Mouse (Mus musculus) ES-Bruce4 (cell line): Measurements from ENCODE around the gene Plp1. TPM values are rescaled to one million over a fixed set of nuclear protein-coding genes. Genes with fewer than 3 reads are reported as not detected.

ENCODE experiments used
- H3K27ac ChIP-seq: 2 replicates; pipeline ENCODE4 v1.5.1; 2012; ENCODE audit warnings: low read length, inconsistent platforms; ENCODE audit not compliant: insufficient read depth
- H3K27me3 ChIP-seq: 2 replicates; pipeline ENCODE4 v1.6.1; 2012; ENCODE audit warnings: mild to moderate bottlenecking, low read length, inconsistent platforms; ENCODE audit not compliant: control insufficient read depth, poor library complexity, insufficient read depth, severe bottlenecking
- H3K36me3 ChIP-seq: 2 replicates; pipeline ENCODE4 v1.6.1; 2012; ENCODE audit warnings: inconsistent platforms, mild to moderate bottlenecking, low read length, moderate library complexity; ENCODE audit not compliant: control insufficient read depth, poor library complexity, insufficient read depth, severe bottlenecking
- H3K4me1 ChIP-seq: one replicate; pipeline ENCODE4 v1.8.1; 2011; ENCODE audit warnings: low read length; ENCODE audit not compliant: control insufficient read depth, insufficient read depth
- H3K4me3 ChIP-seq: 2 replicates; pipeline ENCODE4 v1.5.1; 2011; ENCODE audit warnings: low read depth, mild to moderate bottlenecking, low read length
- H3K9ac ChIP-seq: 2 replicates; pipeline ENCODE4 v1.6.1; 2012; ENCODE audit warnings: low read depth, mild to moderate bottlenecking, inconsistent platforms; ENCODE audit not compliant: poor library complexity, severe bottlenecking
- H3K9me3 ChIP-seq: replicated peaks from 2 replicates; pipeline ENCODE4 v1.6.1; 2012; ENCODE audit warnings: mild to moderate bottlenecking, low read length, inconsistent platforms; ENCODE audit not compliant: control insufficient read depth, poor library complexity, insufficient read depth, severe bottlenecking
- CTCF ChIP-seq: IDR thresholded peaks from one replicate; pipeline ENCODE4 v1.8.1; 2011; ENCODE audit warnings: low read depth, low read length
- EP300 ChIP-seq: IDR thresholded peaks from 2 replicates; pipeline ENCODE4 v1.6.1; 2011; ENCODE audit warnings: low read depth, low read length; ENCODE audit not compliant: insufficient read depth
- POLR2A ChIP-seq: IDR thresholded peaks from one replicate; pipeline ENCODE4 v1.8.1; 2011; ENCODE audit warnings: low read length; ENCODE audit not compliant: insufficient read depth
- polyA plus RNA-seq: library from polyadenylated mRNA; stranded (reverse); fragments of >200 nt; gene quantifications from 2 replicates; pipeline ENCODE4 v1.2.4, GENCODE M21; 2011; ENCODE audit warnings: low read depth; ENCODE audit not compliant: missing spikeins, insufficient read depth, insufficient read length

The Plp1 gene
- polyA plus RNA-seq, 1 experiment: 4.0 TPM

DNA sequence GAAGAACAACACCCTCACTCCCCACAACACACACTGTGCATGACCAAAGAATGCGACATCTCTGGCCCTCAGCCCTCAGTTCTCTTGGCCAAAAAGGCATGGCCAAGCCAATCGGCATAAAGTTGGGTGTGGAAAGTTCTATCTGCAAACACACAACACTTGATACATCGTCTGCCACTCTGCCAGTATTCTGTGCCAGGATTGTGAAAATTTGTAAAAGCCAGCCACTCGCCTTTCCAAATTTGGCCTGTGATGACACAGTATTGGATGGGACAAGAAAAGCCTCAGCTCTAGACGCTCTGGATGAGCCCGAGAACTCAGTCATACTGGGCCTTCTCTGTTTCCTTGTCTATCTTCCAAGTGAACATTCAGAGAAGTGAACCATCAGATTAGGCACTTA is 2.7 kb upstream of the Plp1 start:
- H3K9me3 ChIP-seq: no peaks in the 10 kb centered on the region
- H3K4me1 ChIP-seq: no peaks in the 10 kb centered on the region
- H3K27ac ChIP-seq: no peak overlapping the region
- no peaks in the 10 kb centered on the region for H3K36me3 ChIP-seq
- no peaks in the 10 kb centered on the region for H3K27me3 ChIP-seq
- TF ChIP-seq POLR2A (no peak), EP300 (no peak), CTCF (no peak)
- H3K9ac ChIP-seq: no peak overlapping the region
- H3K4me3 ChIP-seq: no peak overlapping the region

DNA sequence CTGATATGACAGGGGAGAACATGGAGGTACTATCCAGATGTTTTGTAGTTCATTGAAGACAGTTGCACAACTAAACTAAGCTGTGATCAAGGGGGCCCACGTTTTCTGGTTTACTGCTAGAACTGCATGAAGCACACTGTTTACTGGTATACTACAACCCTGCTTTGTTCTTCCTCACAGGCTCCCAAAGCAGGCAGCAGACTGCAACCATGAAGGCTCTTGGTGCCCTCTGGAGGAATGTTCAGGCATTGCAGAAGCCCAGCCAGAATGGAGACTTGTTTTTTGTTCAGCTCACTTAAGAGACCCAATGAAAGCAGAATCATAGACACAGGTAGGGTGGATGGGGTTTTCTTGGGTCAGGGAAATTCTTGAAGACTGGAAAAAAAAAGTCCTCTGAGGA is 2.2 kb upstream of the Plp1 start:
- Histone ChIP-seq H3K4me1 (no peaks in the 10 kb centered on the region), H3K27me3 (no peaks in the 10 kb centered on the region), H3K36me3 (no peaks in the 10 kb centered on the region), H3K4me3 (no peak overlapping the region), H3K27ac (no peak overlapping the region), H3K9me3 (no peaks in the 10 kb centered on the region), H3K9ac (no peak overlapping the region)
- TF ChIP-seq POLR2A: no peak
- peak; percentile 59 for TF ChIP-seq CTCF

DNA sequence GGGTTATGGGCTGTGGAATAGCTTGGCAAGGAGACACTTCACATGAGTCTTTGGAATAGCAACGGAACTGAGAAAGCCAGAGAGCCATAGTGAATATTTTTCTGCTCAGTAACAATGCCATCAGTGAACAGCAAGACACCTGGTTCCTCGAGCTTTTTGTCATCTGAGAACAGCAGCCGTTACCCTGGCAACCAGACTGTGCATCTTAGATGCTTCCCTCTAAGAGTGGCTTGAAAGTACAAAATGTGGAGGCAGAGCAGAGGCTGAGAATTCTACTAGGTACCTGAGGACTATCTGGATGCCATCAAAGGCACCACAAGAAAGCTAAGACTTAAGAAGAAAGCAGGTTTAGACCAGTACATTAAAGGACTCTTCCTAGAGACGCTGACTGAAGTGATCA is 2.5 kb downstream of the Plp1 start:
- Histone ChIP-seq H3K27ac (no peak overlapping the region), H3K27me3 (no peaks in the 10 kb centered on the region), H3K4me3 (no peak overlapping the region), H3K9me3 (no peaks in the 10 kb centered on the region), H3K9ac (no peak overlapping the region), H3K4me1 (peaks cover 3% of the 10 kb centered on the region), H3K36me3 (no peaks in the 10 kb centered on the region)
- TF ChIP-seq CTCF (no peak), POLR2A (no peak), EP300 (no peak)

DNA sequence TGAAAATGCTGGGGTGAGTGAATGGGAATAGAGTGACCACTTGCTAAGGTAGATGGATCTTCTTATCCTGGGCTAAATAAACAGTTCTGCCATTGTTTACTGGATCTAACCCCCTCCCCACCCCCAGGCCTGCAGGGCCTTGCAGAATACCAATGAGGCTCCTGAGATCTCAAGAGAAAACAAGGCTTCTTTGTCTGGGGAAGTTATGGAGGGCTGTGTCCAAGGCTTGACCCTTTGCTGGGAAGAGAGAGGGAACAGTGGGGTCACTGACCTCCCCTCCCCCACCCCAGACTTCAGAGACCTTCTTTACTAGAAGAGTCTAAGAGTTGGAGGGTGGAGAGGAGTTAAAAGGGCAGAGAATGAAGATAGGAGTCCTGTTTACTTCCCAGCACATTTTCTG is 6.1 kb downstream of the Plp1 start:
- Histone ChIP-seq H3K4me1 (peaks cover 3% of the 10 kb centered on the region), H3K9ac (no peak overlapping the region), H3K4me3 (no peak overlapping the region), H3K27ac (no peak overlapping the region), H3K36me3 (no peaks in the 10 kb centered on the region), H3K27me3 (no peaks in the 10 kb centered on the region), H3K9me3 (no peaks in the 10 kb centered on the region)
- TF ChIP-seq EP300: peak; percentile 53; the same call in 1 of the 2 replicates
- TF ChIP-seq CTCF: no peak
- TF ChIP-seq POLR2A: no peak

DNA sequence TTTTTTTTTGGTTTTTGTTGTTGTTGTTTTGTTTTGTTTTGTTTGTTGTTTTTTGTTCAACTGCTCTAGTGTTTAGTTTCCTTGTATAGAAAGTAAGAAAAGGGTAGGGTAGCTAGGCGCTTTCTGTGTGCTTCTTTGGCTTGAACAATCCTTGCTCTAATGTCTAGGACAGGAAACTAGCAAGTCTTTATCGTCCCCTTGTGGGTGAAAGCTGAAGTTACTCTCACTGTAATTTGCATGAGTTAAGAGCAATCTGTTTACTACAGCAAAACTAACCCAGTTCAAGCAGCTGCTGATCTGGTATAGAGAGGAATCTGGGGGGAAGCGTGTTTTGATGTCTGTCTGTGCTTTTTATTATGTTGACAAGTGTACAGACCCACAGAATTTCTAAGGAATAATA is 27.8 kb downstream of the Plp1 start:
- TF ChIP-seq EP300: no peak
- no peak overlapping the region for H3K9ac ChIP-seq
- no peaks in the 10 kb centered on the region for H3K27me3 ChIP-seq
- no peak overlapping the region for H3K27ac ChIP-seq
- H3K9me3 ChIP-seq: no peaks in the 10 kb centered on the region
- H3K36me3 ChIP-seq: no peaks in the 10 kb centered on the region
- H3K4me3 ChIP-seq: no peak overlapping the region
- H3K4me1 ChIP-seq: no peaks in the 10 kb centered on the region

DNA sequence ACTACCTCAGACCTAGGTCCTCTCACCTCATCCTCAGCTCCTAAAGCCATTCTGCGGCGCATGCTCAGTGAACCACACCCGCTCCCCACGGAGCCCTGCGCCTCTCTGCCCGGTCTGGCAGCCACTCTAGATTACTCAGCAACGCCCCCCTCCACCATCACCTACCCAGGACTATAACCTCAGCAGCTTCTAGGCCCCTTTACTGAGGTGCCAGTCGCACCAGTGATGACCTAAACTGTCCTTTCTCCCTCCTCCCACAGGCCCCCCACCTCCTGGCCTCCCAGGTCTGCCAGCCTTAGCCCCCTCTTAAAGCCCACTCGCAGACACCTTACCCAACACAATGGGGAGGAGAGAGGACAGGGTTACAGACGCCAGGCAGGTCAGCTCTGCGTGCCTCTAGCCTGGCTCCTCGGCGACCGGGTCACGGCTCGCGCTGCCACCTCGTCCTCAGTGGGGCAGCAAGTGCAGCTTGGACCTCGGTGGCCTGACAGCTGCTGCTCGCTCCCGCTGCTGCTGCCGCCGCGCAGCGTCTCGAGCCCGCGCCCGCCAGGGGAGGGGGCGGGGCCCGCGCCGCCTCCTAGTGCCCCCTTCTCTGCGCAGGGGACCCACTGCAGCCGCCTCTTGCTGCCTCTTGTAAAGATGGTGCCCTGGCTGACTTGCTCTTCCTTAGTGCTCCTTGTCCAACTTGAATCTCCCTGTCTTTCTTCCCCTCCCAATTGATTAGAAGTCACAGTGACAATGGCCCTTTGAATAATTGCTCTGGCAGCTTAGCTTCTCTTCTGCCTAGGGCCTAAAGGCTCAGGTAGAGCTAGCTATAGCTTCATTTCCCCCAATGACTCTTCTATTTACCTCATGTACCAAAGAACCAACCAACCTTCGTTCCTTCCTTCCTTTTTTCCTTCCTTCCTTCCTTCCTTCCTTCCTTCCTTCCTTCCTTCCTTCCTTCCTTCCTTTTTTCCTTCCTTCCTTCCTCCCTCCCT is 45.9 kb downstream of the Plp1 start, which contains the start of gene Rab9b:
Rab9b (minus strand) TSS at position 695 of the 980 bp plus-strand sequence.
- peak within 1 kb of the TSS; percentile 79 for H3K4me3 ChIP-seq
- H3K36me3 ChIP-seq: no peaks in the 10 kb centered on the region
- no peaks in the 10 kb centered on the region for H3K9me3 ChIP-seq
- H3K27me3 ChIP-seq: no peaks in the 10 kb centered on the region; the same call in 1 of the 2 replicates
- 0 out of 2 replicates have a peak within 1 kb of the TSS, but pooled peaks have one; percentile 43 for H3K9ac ChIP-seq
- H3K27ac ChIP-seq: no peak within 1 kb of the TSS
- TF ChIP-seq CTCF (no peak), EP300 (no peak), POLR2A (no peak)
- H3K4me1 ChIP-seq: no peaks in the 10 kb centered on the region

Other genes with a start within 250 kb of the Plp1 start
- 1.3 TPM in 1 of 2 replicates, not detected in the other for gene Tceal3, start 231.8 kb upstream of the Plp1 start, polyA plus RNA-seq
- 2.4 and 3.1 TPM in 2 replicates for gene Tceal1, start 114.7 kb upstream of the Plp1 start, polyA plus RNA-seq
- 791 and 797 TPM in 2 replicates for gene Morf4l2, start 79.0 kb upstream of the Plp1 start, polyA plus RNA-seq
- gene Glra4, start 42.5 kb upstream of the Plp1 start, polyA plus RNA-seq: not detected in 2 replicates
- not detected in 2 replicates for gene Rab9b, start 46.1 kb downstream of the Plp1 start, polyA plus RNA-seq
- gene H2bfm, start 104.7 kb downstream of the Plp1 start, polyA plus RNA-seq: not detected in 2 replicates
- 24.3 and 34.1 TPM in 2 replicates for gene Tmsb15b2, start 152.8 kb downstream of the Plp1 start, polyA plus RNA-seq
- gene Tmsb15l, start 154.2 kb downstream of the Plp1 start, polyA plus RNA-seq: 1.4 TPM in 1 of 2 replicates, not detected in the other
- gene Tmsb15b1, start 154.2 kb downstream of the Plp1 start, polyA plus RNA-seq: 38.2 and 38.7 TPM in 2 replicates
- gene Zcchc18, start 170.5 kb downstream of the Plp1 start, polyA plus RNA-seq: 2.2 and 2.4 TPM in 2 replicates
- 11.6 and 14.0 TPM in 2 replicates for gene Slc25a53, start 215.6 kb downstream of the Plp1 start, polyA plus RNA-seq
- 12.2 and 12.9 TPM in 2 replicates for gene Fam199x, start 226.9 kb downstream of the Plp1 start, polyA plus RNA-seq